Mouse (Mus musculus) hindbrain, postnatal 0 days (tissue): Measurements from ENCODE around the gene Gm21312. TPM values are rescaled to one million over a fixed set of nuclear protein-coding genes. Genes with fewer than 3 reads are reported as not detected.
"Not testable (repeated sequence)": the region's sequence is repeated elsewhere in the genome, so short reads cannot be mapped to it uniquely, and the experiment has no call there.

Source experiments
- ATAC-seq: fragments of 200-750 bp; cut with Nextera tagmentation; 2 replicates; pipeline ENCODE4 v1.8.0; 2017; ENCODE audit warnings: mild to moderate bottlenecking, moderate TSS enrichment, moderate library complexity
- DNase-seq: peaks from one replicate; pipeline ENCODE4 v3.0.0-alpha.2; 2015; ENCODE audit warnings: low spot score
- H3K27ac ChIP-seq: fragments of 300-500 bp; sonication (generic); 2 replicates; pipeline ENCODE4 v1.5.1; 2014; ENCODE audit warnings: mild to moderate bottlenecking
- H3K27me3 ChIP-seq: fragments of 300-500 bp; sonication (generic); 2 replicates; pipeline ENCODE4 v1.6.1; 2014; ENCODE audit warnings: low read length, mixed read lengths; ENCODE audit not compliant: insufficient read depth
- H3K36me3 ChIP-seq: fragments of 300-500 bp; sonication (generic); 2 replicates; pipeline ENCODE4 v1.6.1; 2014; ENCODE audit warnings: low read length, mixed read lengths; ENCODE audit not compliant: insufficient read depth
- H3K4me1 ChIP-seq: fragments of 300-500 bp; sonication (generic); 2 replicates; pipeline ENCODE4 v1.6.1; 2014; ENCODE audit warnings: antibody characterized with exemption, low read length, mixed read lengths; ENCODE audit not compliant: insufficient read depth
- H3K4me2 ChIP-seq: fragments of 300-500 bp; sonication (generic); 2 replicates; pipeline ENCODE4 v1.6.1; 2014; ENCODE audit warnings: low read depth, mild to moderate bottlenecking, low read length, moderate library complexity, mixed read lengths
- H3K4me3 ChIP-seq: fragments of 300-500 bp; sonication (generic); 2 replicates; pipeline ENCODE4 v1.5.1; 2014; ENCODE audit warnings: low read length
- H3K9ac ChIP-seq: fragments of 300-500 bp; sonication (generic); replicated peaks from 2 replicates; pipeline ENCODE4 v1.6.1; 2014; ENCODE audit warnings: mild to moderate bottlenecking, low read length, moderate library complexity, mixed read lengths
- H3K9me3 ChIP-seq: fragments of 300-500 bp; sonication (generic); 2 replicates; pipeline ENCODE4 v1.6.1; 2016; ENCODE audit warnings: low read length, mixed read lengths
- WGBS: fragments of 180-500 bp; shearing (Covaris S2); extraction: QIAGEN DNeasy Blood & Tissue Kit; methylation state at CpG from one replicate; pipeline ENCODE4 v1.1.7; 2014; 5-methylcytosine and 5-hydroxymethylcytosine counted together
- polyA plus RNA-seq: library from polyadenylated mRNA; unstranded; fragments of >200 nt; fragmentation: Nextera tagmentation; extraction: Ambion mirVana; gene quantifications from 2 replicates; pipeline ENCODE4 v1.2.1, GENCODE M21; 2015
- total RNA-seq: library from RNA; depleted of rRNA; stranded (reverse); fragments of >200 nt; gene quantifications from 2 replicates; pipeline ENCODE4 v1.2.3, GENCODE M21; 2014; rRNA removed

Gm21312 gene
- total RNA-seq = not detected in 2 replicates
- polyA plus RNA-seq = not detected in 2 replicates

- not testable (repeated sequence) for H3K27ac ChIP-seq, H3K4me3 ChIP-seq, H3K36me3 ChIP-seq, H3K9me3 ChIP-seq, H3K4me2 ChIP-seq, DNase-seq, H3K4me1 ChIP-seq, ATAC-seq, H3K27me3 ChIP-seq, H3K9ac ChIP-seq
- WGBS = no CpG with 5 or more reads among the region's 3 CpGs
These were observed at the start of gene Gm21312 for GRCm38 (mm10) chr10:104176724-104177123. TSS of gene Gm21312 (plus strand) at chr10:104177024.

GRCm38 (mm10) chr10:104142687-104143086 is 34.1 kb upstream of the Gm21312 start, which contains the start of gene Gm21293:
TSS of gene Gm21293 (plus strand) at chr10:104142987.
- H3K27me3 ChIP-seq, ATAC-seq, H3K4me2 ChIP-seq, H3K9ac ChIP-seq, H3K36me3 ChIP-seq, H3K9me3 ChIP-seq, H3K4me3 ChIP-seq, DNase-seq, H3K4me1 ChIP-seq, H3K27ac ChIP-seq: not testable (repeated sequence)
- WGBS = no CpG with 5 or more reads among the region's 3 CpGs

GRCm38 (mm10) chr10:104151197-104151596 is 25.6 kb upstream of the Gm21312 start, which contains the start of gene Gm6763:
TSS of gene Gm6763 (plus strand) at chr10:104151497.
- ATAC-seq, H3K9ac ChIP-seq, H3K9me3 ChIP-seq, H3K36me3 ChIP-seq, H3K4me1 ChIP-seq, H3K27ac ChIP-seq, H3K4me3 ChIP-seq, H3K4me2 ChIP-seq, DNase-seq, H3K27me3 ChIP-seq: not testable (repeated sequence)
- no CpG with 5 or more reads among the region's 3 CpGs for WGBS

- not testable (repeated sequence) for ATAC-seq, H3K36me3 ChIP-seq, H3K9ac ChIP-seq, H3K27ac ChIP-seq, DNase-seq, H3K4me3 ChIP-seq, H3K27me3 ChIP-seq, H3K9me3 ChIP-seq, H3K4me1 ChIP-seq, H3K4me2 ChIP-seq
- no CpG with 5 or more reads among the region's 3 CpGs for WGBS
These were observed 17.1 kb upstream of the Gm21312 start, which contains the start of gene Gm8764 for GRCm38 (mm10) chr10:104159706-104160105. TSS of gene Gm8764 (plus strand) at chr10:104160006.

- not testable (repeated sequence) for H3K27ac ChIP-seq, H3K9me3 ChIP-seq, H3K9ac ChIP-seq, DNase-seq, H3K27me3 ChIP-seq, H3K36me3 ChIP-seq, H3K4me1 ChIP-seq, H3K4me2 ChIP-seq, H3K4me3 ChIP-seq, ATAC-seq
- WGBS = no CpG with 5 or more reads among the region's 3 CpGs
These were observed 8.6 kb upstream of the Gm21312 start, which contains the start of gene Gm21304 for GRCm38 (mm10) chr10:104168215-104168614. TSS of gene Gm21304 (plus strand) at chr10:104168515.

GRCm38 (mm10) chr10:104185233-104185632 is 8.4 kb downstream of the Gm21312 start, which contains the start of gene Gm20765:
TSS of gene Gm20765 (plus strand) at chr10:104185533.
- not testable (repeated sequence) for H3K4me3 ChIP-seq, H3K36me3 ChIP-seq, H3K9me3 ChIP-seq, DNase-seq, H3K27me3 ChIP-seq, H3K4me2 ChIP-seq, H3K27ac ChIP-seq, ATAC-seq, H3K9ac ChIP-seq, H3K4me1 ChIP-seq
- WGBS = no CpG with 5 or more reads among the region's 3 CpGs

- not testable (repeated sequence) for H3K9ac ChIP-seq
These were observed 16.9 kb downstream of the Gm21312 start, which contains the start of gene Gm4340 for GRCm38 (mm10) chr10:104193742-104194141. TSS of gene Gm4340 (plus strand) at chr10:104194042.

More at GRCm38 (mm10) chr10:104193742-104194141, 16.9 kb downstream of the Gm21312 start, which contains the start of gene Gm4340:
- not testable (repeated sequence) for H3K4me2 ChIP-seq, H3K27ac ChIP-seq, H3K4me1 ChIP-seq, H3K36me3 ChIP-seq, H3K4me3 ChIP-seq, H3K9me3 ChIP-seq, ATAC-seq, H3K27me3 ChIP-seq, DNase-seq
- no CpG with 5 or more reads among the region's 3 CpGs for WGBS
